Mouse (Mus musculus) gastrocnemius, postnatal 36 days (tissue): ENCODE data around the gene Pdzd7. TPM values are rescaled to one million over a fixed set of nuclear protein-coding genes. Genes with fewer than 3 reads are reported as not detected.
A peak's percentile ranks its signal among the peaks of the same experiment; 100 is the strongest.
"Not testable (repeated sequence)": the region's sequence is repeated elsewhere in the genome, so short reads cannot be mapped to it uniquely, and the experiment has no call there.

ENCODE experiments used
- DNase-seq, 2 experiments: peaks; one replicate each; pipeline ENCODE4 v3.0.0; 2022
- intact Hi-C: fragments of 180-260 bp; cut with DNase I; formaldehyde crosslinking; loops from one replicate; pipeline ENCODE4 v1.15.1; 2025
- total RNA-seq, 2 experiments: library from RNA; stranded (reverse); gene quantifications; 2 replicates each; pipeline ENCODE4 v1.2.3; 2021

Pdzd7 gene
- total RNA-seq, 2 experiments from 2014 or later, result 5.1 to 5.7 TPM

GRCm38 (mm10) chr19:45063565-45064292 lies 18.2 kb upstream of the Pdzd7 start:
- intact Hi-C loops, result loop anchor here (5.0 kb wide), 1 partner anchor 239 kb away; no protein-coding TSS in a partner anchor
- DNase-seq, result peak in 1 of 2 experiments; percentile 51

GRCm38 (mm10) chr19:45058841-45059240 lies 13.3 kb upstream of the Pdzd7 start:
- no peak for DNase-seq
- intact Hi-C loops, result no loop called here

DNA sequence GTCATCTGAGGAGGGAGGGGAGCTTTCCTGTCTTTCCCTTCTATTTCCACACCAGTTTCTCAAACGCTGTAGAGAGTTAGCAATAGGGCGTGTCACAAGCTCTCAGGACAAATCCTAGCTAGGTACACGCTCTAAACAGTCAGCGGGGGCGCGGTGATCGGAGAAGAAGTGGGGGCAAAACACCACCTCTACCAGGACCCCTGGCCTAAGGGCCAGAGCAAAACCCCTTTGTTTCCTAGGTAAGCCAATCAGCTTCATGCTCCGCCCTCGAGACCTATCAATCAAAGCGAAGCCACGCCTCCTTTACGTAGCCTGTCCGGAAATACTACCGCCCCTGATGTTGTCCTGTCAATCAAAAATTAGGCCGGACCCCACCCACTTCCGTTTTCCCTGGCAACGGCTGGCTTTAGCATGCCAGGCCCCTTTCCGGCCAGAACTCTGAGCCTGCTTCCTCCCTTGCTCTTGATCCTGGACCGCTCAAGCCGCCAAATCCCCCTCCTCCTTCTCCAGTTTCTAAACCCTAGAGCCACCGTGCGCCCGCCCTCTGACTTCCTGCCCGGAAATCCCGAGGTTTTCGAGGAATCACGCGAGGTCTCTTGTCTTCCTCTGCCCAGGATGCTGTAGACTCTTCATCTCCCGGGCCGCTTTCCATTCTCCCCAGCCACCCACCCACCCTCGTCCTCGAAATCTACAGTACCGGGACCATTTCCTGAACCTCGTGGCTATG lies 12.8 kb upstream of the Pdzd7 start:
- DNase-seq, result peak; percentile 88 to 91
- intact Hi-C loops, result no loop called here

DNA sequence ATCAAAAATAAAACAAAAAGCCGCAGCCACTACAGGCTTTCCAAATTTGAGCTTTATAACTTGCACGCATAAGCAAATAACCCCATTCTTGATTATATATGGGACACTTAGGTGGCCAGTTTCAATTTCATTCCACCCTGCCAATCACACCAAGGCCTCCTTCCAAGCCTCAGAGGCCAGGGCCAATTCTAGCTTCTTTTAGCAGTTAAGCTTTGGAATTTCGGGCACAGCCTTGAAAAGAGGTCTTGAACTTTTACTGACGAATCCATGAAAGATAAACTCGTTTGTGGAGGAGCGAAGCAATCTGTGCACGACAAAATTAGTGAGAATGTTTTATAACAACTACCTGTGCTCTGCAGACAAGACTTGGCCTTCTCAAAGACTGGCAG lies 12.2 kb upstream of the Pdzd7 start:
- DNase-seq, result no peak
- intact Hi-C loops, result no loop called here

- intact Hi-C loops, result no loop called here
- no peak for DNase-seq
Measured at GRCm38 (mm10) chr19:45056908-45057698, 11.6 kb upstream of the Pdzd7 start.

DNA sequence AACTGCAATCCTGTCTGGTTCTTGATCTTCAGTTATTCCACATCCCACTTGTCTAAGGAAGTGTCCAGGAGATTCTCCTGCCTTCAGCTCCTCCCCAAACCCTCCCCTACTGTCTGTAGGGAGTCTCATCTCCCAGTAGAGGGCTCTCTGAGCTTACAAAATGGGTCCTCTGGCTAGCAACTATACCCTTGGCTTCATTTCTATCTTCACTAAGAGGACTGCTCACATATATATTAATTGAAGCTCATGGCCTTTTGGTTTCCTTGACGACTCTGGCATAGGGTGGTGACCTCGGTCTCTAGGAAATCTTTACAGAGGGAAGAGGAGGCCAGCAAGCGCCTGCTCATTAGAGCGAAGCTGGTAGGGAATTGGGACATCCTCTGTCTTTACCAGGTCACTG lies 10.8 kb upstream of the Pdzd7 start:
- intact Hi-C loops, result no loop called here
- no peak for DNase-seq

- intact Hi-C loops, result no loop called here
- DNase-seq, result no peak
Measured at GRCm38 (mm10) chr19:45054892-45055690, 9.6 kb upstream of the Pdzd7 start.

- DNase-seq, result no peak
- intact Hi-C loops, result no loop called here
Measured at GRCm38 (mm10) chr19:45053451-45053850, 7.9 kb upstream of the Pdzd7 start.

- no peak for DNase-seq
- intact Hi-C loops, result no loop called here
Measured at GRCm38 (mm10) chr19:45049523-45049922, 4.0 kb upstream of the Pdzd7 start.

GRCm38 (mm10) chr19:45048644-45049365 lies 3.3 kb upstream of the Pdzd7 start:
- intact Hi-C loops, result no loop called here
- no peak for DNase-seq

DNA sequence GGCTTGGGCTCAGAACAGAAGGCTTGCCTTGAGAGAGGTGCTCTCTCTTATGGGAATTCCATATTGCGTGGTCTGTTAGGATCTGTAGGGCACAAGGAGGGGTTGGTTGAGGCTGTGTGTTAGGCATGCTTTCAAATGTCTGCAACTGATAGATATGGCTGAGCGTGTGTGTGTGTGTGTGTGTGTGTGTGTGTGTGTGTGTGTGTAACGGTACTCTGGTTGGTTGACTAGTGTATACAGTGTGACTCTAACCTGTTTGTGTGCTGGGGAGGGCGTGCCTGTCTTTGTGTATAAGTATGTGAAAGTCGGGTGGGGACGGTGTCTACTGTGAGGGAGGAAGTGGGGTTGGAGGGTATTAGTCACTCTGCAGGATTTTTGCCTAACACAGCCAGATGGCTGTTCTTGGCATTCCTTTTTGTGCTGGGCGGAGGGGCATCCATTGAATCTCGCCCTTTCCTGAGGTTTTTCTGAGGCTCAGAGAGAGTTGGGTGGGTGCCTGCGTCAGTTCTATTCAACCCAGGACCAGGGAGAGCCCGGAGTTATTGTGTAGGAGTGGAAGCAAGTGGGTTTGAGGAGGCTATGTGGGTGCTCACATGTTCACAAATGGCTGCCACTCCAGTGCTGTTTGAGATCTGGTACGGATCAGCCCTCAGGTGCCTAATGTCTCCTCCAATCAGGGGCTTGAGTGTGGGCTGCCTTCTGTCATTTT lies 2.6 kb upstream of the Pdzd7 start:
- peak in 1 of 2 experiments; percentile 40 for DNase-seq
- intact Hi-C loops, result no loop called here

DNA sequence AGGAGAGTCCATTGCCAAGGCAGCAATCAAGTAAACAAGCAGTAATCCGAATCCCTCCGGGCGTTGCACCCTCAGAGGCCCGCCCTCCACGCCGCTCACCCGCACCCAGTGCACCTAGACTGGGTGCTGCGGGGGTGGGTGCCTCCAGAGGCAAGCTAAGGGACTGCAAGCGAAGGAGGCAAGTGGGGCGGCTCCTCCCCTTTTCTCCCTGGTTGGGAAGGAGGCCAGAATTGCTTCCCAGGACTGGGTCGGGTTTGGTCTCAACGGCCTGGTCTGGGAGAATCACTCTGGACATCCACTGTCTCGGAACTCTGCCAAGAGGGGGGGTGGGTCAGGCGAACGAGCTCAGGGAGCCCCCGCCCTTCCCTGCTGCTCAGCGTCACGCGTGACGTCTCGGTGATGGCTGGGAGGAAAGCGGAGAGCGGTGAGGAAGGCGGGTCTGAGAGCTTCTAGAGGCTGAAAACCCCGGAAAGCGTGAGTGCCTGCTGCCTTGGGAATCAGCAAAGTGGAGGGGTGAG lies 2.0 kb upstream of the Pdzd7 start, which contains the start of gene Sfxn3:
Gene Sfxn3 (plus strand): TSS at position 87 of the 518 bp plus-strand sequence.
- peak; percentile 94 to 98 for DNase-seq
- intact Hi-C loops, result no loop called here

GRCm38 (mm10) chr19:45046523-45047321 lies 1.2 kb upstream of the Pdzd7 start:
- DNase-seq, result peak; percentile 80 to 84
- intact Hi-C loops, result no loop called here

DNA sequence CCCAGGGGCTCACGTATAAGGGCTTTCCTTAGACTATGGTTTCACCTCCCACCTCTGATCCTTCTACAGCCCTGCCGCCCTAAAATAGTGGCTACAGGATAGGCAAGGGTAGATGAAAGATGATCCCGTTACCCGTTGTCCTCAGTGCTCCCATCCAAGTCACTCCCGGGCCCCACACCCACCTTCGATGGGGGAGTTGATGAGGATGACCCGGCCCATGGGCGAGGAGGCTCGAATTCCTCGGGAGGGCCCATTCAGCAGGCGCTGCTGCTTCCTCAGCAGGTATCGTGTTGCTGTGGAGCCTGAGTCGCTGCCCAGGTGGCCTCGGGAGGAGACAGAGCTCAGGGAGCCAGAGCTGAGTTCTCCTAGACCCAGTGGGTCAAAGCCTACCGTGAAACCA lies 281 bp downstream of the Pdzd7 start:
- DNase-seq, result peak; percentile 47 to 60
- intact Hi-C loops, result no loop called here

- DNase-seq, result peak; percentile 7 to 29
- intact Hi-C loops, result no loop called here
Measured at GRCm38 (mm10) chr19:45044389-45044927, 1.1 kb downstream of the Pdzd7 start.

DNA sequence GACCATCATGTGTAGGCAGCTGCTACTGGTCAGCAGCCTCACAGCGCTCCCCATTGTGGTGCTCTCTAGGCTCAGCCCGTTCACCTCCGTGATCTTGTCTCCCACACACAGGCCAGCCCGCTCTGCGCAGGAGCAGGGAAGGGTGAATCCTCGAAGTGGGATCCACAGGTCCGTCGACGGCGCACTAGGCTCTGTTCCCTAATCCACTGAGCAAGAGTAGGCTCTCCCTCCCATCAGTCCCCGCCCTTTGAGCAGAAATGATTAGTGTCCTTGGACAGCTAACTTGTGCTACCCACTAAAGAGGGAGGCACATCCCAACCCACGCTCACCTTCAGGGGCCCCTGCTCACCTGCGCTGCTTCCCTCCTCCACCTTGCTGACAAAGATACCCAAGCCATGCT lies 5.3 kb downstream of the Pdzd7 start:
- DNase-seq, result no peak
- intact Hi-C loops, result no loop called here

GRCm38 (mm10) chr19:45038198-45038597 lies 7.3 kb downstream of the Pdzd7 start:
- DNase-seq, intact Hi-C loops: not testable (repeated sequence)

DNA sequence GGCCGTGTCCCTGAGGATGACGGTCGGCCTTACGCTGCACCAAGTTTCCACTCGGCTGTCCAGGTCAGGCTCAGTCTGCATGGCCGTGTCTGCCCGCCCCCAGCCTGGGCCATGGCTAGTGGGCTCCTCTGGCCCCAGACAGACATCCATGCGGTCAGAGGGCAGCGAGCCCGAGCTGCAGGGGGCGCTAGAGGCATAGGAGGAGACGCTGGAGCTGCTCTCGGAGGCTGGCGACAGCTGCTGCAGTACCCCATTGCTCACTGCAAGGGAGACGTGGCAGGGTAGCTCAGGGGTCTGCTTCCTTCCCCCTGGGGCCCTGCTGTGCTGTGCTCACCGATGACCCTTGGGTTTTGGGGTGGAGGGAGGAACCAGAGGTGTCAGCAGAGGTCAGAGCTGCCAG lies 8.7 kb downstream of the Pdzd7 start:
- peak; percentile 59 to 66 for DNase-seq
- intact Hi-C loops, result no loop called here
